Mouse (Mus musculus) heart, embryonic 15.5 days (tissue): ENCODE measurements around the gene Tvp23b. TPM values are rescaled to one million over a fixed set of nuclear protein-coding genes. Genes with fewer than 3 reads are reported as not detected.

Source experiments
- ATAC-seq: fragments of 200-750 bp; cut with Nextera tagmentation; replicated peaks from 2 replicates; pipeline ENCODE4 v1.8.0; 2017; ENCODE audit warnings: low read depth, moderate TSS enrichment; ENCODE audit not compliant: insufficient number of reproducible peaks, insufficient read depth, low FRiP score
- H3K27ac ChIP-seq: fragments of 300-500 bp; sonication (generic); 2 replicates; pipeline ENCODE4 v1.5.1; 2015; ENCODE audit warnings: mild to moderate bottlenecking, inconsistent platforms
- H3K27me3 ChIP-seq: fragments of 300-500 bp; sonication (generic); 2 replicates; pipeline ENCODE4 v1.6.1; 2015; ENCODE audit warnings: inconsistent platforms
- H3K36me3 ChIP-seq: fragments of 300-500 bp; sonication (generic); 2 replicates; pipeline ENCODE4 v1.6.1; 2015; ENCODE audit warnings: mild to moderate bottlenecking, inconsistent platforms
- H3K4me1 ChIP-seq: fragments of 300-500 bp; sonication (generic); replicated peaks from 2 replicates; pipeline ENCODE4 v1.6.1; 2015; ENCODE audit warnings: inconsistent platforms
- H3K4me2 ChIP-seq: fragments of 300-500 bp; sonication (generic); 2 replicates; pipeline ENCODE4 v1.6.1; 2015; ENCODE audit warnings: inconsistent platforms, mild to moderate bottlenecking, moderate library complexity
- H3K4me3 ChIP-seq: fragments of 300-500 bp; sonication (generic); 2 replicates; pipeline ENCODE4 v1.5.1; 2015; ENCODE audit warnings: mild to moderate bottlenecking, inconsistent platforms
- H3K9ac ChIP-seq: fragments of 300-500 bp; sonication (generic); 2 replicates; pipeline ENCODE4 v1.6.1; 2015; ENCODE audit warnings: mild to moderate bottlenecking, inconsistent platforms
- H3K9me3 ChIP-seq: fragments of 300-500 bp; sonication (generic); replicated peaks from 2 replicates; pipeline ENCODE4 v1.6.1; 2016; ENCODE audit warnings: inconsistent platforms
- WGBS: fragments of 180-500 bp; shearing (Covaris S2); methylation state at CpG from one replicate; pipeline ENCODE4 v1.1.7; 2015; ENCODE audit warnings: mixed read lengths; 5-methylcytosine and 5-hydroxymethylcytosine counted together
- polyA plus RNA-seq: library from polyadenylated mRNA; unstranded; fragments of >200 nt; fragmentation: Nextera tagmentation; extraction: Ambion mirVana; gene quantifications from 2 replicates; pipeline ENCODE4 v1.2.1, GENCODE M21; 2015

Gene Tvp23b
- polyA plus RNA-seq, 1 experiment from 2014 or later = 45.8 TPM

GRCm38 (mm10) chr11:62866685-62867084, 12.6 kb upstream of the Tvp23b start:
- Histone ChIP-seq H3K4me3 (no peak overlapping the region), H3K27ac (no peak overlapping the region), H3K36me3 (no peaks in the 10 kb centered on the region), H3K9me3 (no peaks in the 10 kb centered on the region), H3K4me2 (no peak overlapping the region), H3K4me1 (no peaks in the 10 kb centered on the region), H3K9ac (no peak overlapping the region), H3K27me3 (no peaks in the 10 kb centered on the region)
- ATAC-seq = no peak
- WGBS = 76% methylated on average over 7 of the region's 7 CpGs

- H3K9ac ChIP-seq = no peak overlapping the region
- H3K9me3 ChIP-seq = no peaks in the 10 kb centered on the region
- no peaks in the 10 kb centered on the region for H3K36me3 ChIP-seq
- H3K4me1 ChIP-seq = no peaks in the 10 kb centered on the region
- H3K27ac ChIP-seq = no peak overlapping the region
- no peak for ATAC-seq
- no peak overlapping the region for H3K4me2 ChIP-seq
- 71% methylated on average over 5 of the region's 5 CpGs for WGBS
- H3K27me3 ChIP-seq = no peaks in the 10 kb centered on the region
- H3K4me3 ChIP-seq = no peak overlapping the region
Measured at GRCm38 (mm10) chr11:62869201-62869600, 10.1 kb upstream of the Tvp23b start.

GRCm38 (mm10) chr11:62869715-62870371, 9.4 kb upstream of the Tvp23b start:
- no peak overlapping the region for H3K4me3 ChIP-seq
- no peaks in the 10 kb centered on the region for H3K27me3 ChIP-seq
- no peak overlapping the region for H3K4me2 ChIP-seq
- no peaks in the 10 kb centered on the region for H3K4me1 ChIP-seq
- no peak for ATAC-seq
- no peaks in the 10 kb centered on the region for H3K36me3 ChIP-seq
- H3K9me3 ChIP-seq = no peaks in the 10 kb centered on the region
- 78% methylated on average over 8 of the region's 8 CpGs for WGBS
- no peak overlapping the region for H3K27ac ChIP-seq
- no peak overlapping the region for H3K9ac ChIP-seq

GRCm38 (mm10) chr11:62873479-62873878, 5.8 kb upstream of the Tvp23b start:
- H3K9ac ChIP-seq = no peak overlapping the region
- no peak overlapping the region for H3K4me3 ChIP-seq
- no peaks in the 10 kb centered on the region for H3K9me3 ChIP-seq
- H3K27me3 ChIP-seq = no peaks in the 10 kb centered on the region
- no peak overlapping the region for H3K27ac ChIP-seq
- no peak for ATAC-seq
- no peak overlapping the region for H3K4me2 ChIP-seq
- no peaks in the 10 kb centered on the region for H3K36me3 ChIP-seq
- WGBS = 74% methylated on average over 9 of the region's 9 CpGs
- H3K4me1 ChIP-seq = no peaks in the 10 kb centered on the region; the same call in 1 of the 2 replicates

GRCm38 (mm10) chr11:62875696-62876095, 3.6 kb upstream of the Tvp23b start:
- 81% methylated on average over 1 of the region's 1 CpGs for WGBS
- H3K4me2 ChIP-seq = no peak overlapping the region

GRCm38 (mm10) chr11:62876445-62876844, 2.8 kb upstream of the Tvp23b start:
- ATAC-seq = no peak
- no peaks in the 10 kb centered on the region for H3K9me3 ChIP-seq
- H3K4me2 ChIP-seq = no peak overlapping the region

More at GRCm38 (mm10) chr11:62875696-62876095, 3.6 kb upstream of the Tvp23b start:
- Histone ChIP-seq H3K9me3 (no peaks in the 10 kb centered on the region), H3K27ac (no peak overlapping the region), H3K36me3 (no peaks in the 10 kb centered on the region), H3K9ac (no peak overlapping the region), H3K4me1 (peaks cover 6% of the 10 kb centered on the region), H3K4me3 (no peak overlapping the region), H3K27me3 (no peaks in the 10 kb centered on the region)
- ATAC-seq = no peak

GRCm38 (mm10) chr11:62877391-62877790, 1.9 kb upstream of the Tvp23b start:
- Histone ChIP-seq H3K4me2 (no peak overlapping the region), H3K27ac (no peak overlapping the region), H3K4me1 (peaks cover 6% of the 10 kb centered on the region), H3K36me3 (no peaks in the 10 kb centered on the region), H3K9me3 (no peaks in the 10 kb centered on the region), H3K9ac (no peak overlapping the region), H3K4me3 (no peak overlapping the region), H3K27me3 (no peaks in the 10 kb centered on the region)
- 49% methylated on average over 1 of the region's 1 CpGs for WGBS
- ATAC-seq = no peak

More at GRCm38 (mm10) chr11:62876445-62876844, 2.8 kb upstream of the Tvp23b start:
- Histone ChIP-seq H3K4me3 (no peak overlapping the region), H3K27ac (no peak overlapping the region), H3K36me3 (no peaks in the 10 kb centered on the region), H3K4me1 (peaks cover 6% of the 10 kb centered on the region), H3K27me3 (no peaks in the 10 kb centered on the region), H3K9ac (no peak overlapping the region)
- WGBS = 79% methylated on average over 4 of the region's 4 CpGs

GRCm38 (mm10) chr11:62878728-62879127, 527 bp upstream of the Tvp23b start:
- H3K9ac ChIP-seq = no peak overlapping the region
- 22% methylated on average over 9 of the region's 9 CpGs for WGBS
- ATAC-seq = no peak
- H3K27me3 ChIP-seq = no peaks in the 10 kb centered on the region
- H3K4me2 ChIP-seq = peak overlapping the region; percentile 72
- H3K4me1 ChIP-seq = peaks cover 6% of the 10 kb centered on the region
- H3K9me3 ChIP-seq = no peaks in the 10 kb centered on the region
- peak overlapping the region; percentile 73 for H3K27ac ChIP-seq
- peaks cover 3% of the 10 kb centered on the region; the same call in 1 of the 2 replicates for H3K36me3 ChIP-seq
- peak overlapping the region; percentile 71 for H3K4me3 ChIP-seq

GRCm38 (mm10) chr11:62883407-62883806, 4.2 kb downstream of the Tvp23b start:
- peaks cover 6% of the 10 kb centered on the region for H3K4me1 ChIP-seq
- peaks cover 27% of the 10 kb centered on the region for H3K36me3 ChIP-seq
- no peak overlapping the region for H3K4me3 ChIP-seq
- H3K27me3 ChIP-seq = no peaks in the 10 kb centered on the region
- H3K4me2 ChIP-seq = no peak overlapping the region
- H3K9ac ChIP-seq = no peak overlapping the region
- no peak for ATAC-seq
- 83% methylated on average over 8 of the region's 8 CpGs for WGBS
- H3K27ac ChIP-seq = no peak overlapping the region
- H3K9me3 ChIP-seq = no peaks in the 10 kb centered on the region

GRCm38 (mm10) chr11:62885323-62885722, 6.1 kb downstream of the Tvp23b start:
- Histone ChIP-seq H3K9me3 (no peaks in the 10 kb centered on the region), H3K4me1 (peaks cover 2% of the 10 kb centered on the region; the same call in 1 of the 2 replicates), H3K36me3 (peaks cover 34% of the 10 kb centered on the region), H3K9ac (no peak overlapping the region), H3K4me2 (no peak overlapping the region), H3K4me3 (no peak overlapping the region), H3K27me3 (no peaks in the 10 kb centered on the region), H3K27ac (no peak overlapping the region)
- no peak for ATAC-seq
- WGBS = 69% methylated on average over 5 of the region's 5 CpGs

GRCm38 (mm10) chr11:62890796-62891195, 11.5 kb downstream of the Tvp23b start:
- Histone ChIP-seq H3K9ac (no peak overlapping the region), H3K27me3 (no peaks in the 10 kb centered on the region), H3K27ac (no peak overlapping the region), H3K4me3 (no peak overlapping the region), H3K9me3 (no peaks in the 10 kb centered on the region), H3K36me3 (peaks cover 31% of the 10 kb centered on the region), H3K4me2 (no peak overlapping the region), H3K4me1 (no peaks in the 10 kb centered on the region)
- WGBS = 89% methylated on average over 4 of the region's 4 CpGs
- ATAC-seq = no peak

- H3K36me3 ChIP-seq = peaks cover 31% of the 10 kb centered on the region
- 90% methylated on average over 11 of the region's 11 CpGs for WGBS
- H3K4me2 ChIP-seq = no peak overlapping the region
- no peaks in the 10 kb centered on the region for H3K27me3 ChIP-seq
- no peak overlapping the region for H3K27ac ChIP-seq
- no peaks in the 10 kb centered on the region for H3K9me3 ChIP-seq
- H3K4me1 ChIP-seq = no peaks in the 10 kb centered on the region
- H3K9ac ChIP-seq = no peak overlapping the region
- no peak for ATAC-seq
- no peak overlapping the region for H3K4me3 ChIP-seq
Measured at GRCm38 (mm10) chr11:62891763-62892162, 12.5 kb downstream of the Tvp23b start.
